Mouse (Mus musculus): ENCODE measurements around the gene Sv2c.
"Not testable (repeated sequence)": the region's sequence is repeated elsewhere in the genome, so short reads cannot be mapped to it uniquely, and the experiment has no call there.

Gene Sv2c

GRCm38 (mm10) chr13:96132401-96132816, at the start of gene Sv2c:
TSS of gene Sv2c (minus strand) at chr13:96132577.
- peak; percentile 10 to 59 for DNase-seq (ENCODE audit: inconsistent age in 2 of 2, low spot score in 1 of 2)

GRCm38 (mm10) chr13:96180671-96181161, 48.3 kb upstream of the Sv2c start:
- no peak for DNase-seq (ENCODE audit: inconsistent age in 2 of 2, low spot score in 1 of 2)

DNA sequence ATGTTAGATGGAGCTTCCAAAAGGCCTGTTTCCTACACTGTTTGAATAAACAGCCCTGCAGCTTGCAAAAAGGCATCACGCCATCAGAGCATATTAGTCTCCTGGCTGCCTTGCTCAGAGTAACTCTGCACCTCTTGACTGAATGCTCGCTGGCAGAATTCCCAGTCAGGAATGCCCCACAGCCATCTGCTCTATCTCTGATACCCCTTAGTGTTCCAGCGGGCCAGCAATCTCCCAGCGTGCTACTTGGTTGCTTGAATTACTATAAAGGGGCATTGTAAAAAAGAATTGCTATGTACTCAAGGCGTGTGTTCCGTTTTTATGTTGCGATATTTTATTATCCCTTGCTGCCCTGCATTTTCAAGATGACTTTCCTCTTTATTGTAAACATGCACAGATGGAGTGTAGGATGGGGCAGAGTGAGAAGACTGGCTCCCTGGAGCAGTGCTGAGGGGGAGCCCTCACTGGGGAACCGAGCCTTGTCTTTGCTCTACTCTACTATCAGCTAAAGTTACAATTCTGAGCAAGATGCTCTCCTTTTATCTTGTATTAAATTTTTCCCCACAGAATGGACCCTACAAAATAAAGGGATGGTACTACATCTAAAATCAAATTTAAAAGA, 43.3 kb upstream of the Sv2c start:
- peak; percentile 22 to 33 for DNase-seq (ENCODE audit: inconsistent age in 2 of 2, low spot score in 1 of 2)

GRCm38 (mm10) chr13:96173686-96174085, 41.3 kb upstream of the Sv2c start:
- DNase-seq (ENCODE audit: inconsistent age in 2 of 2, low spot score in 1 of 2), result peak; percentile 40 to 80

DNA sequence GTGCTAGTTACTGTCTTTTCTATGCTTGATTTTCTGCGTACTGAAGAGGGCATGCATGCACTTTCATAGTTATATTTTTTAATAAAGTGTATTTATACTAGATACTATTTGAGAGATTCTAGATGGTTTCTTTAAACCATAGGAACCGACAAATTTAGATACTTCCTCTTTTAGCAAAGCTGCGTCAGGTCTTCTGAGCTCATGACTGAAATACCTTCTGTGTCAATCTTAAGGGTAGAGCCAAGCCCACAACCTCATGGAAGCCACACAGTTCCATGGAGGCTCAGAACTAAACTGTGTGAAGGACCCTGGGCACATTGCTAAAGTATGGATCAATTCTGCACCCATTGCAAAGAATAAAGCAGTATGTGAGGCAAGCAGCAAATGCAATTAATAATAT, 39.9 kb upstream of the Sv2c start:
- DNase-seq (ENCODE audit: inconsistent age in 2 of 2, low spot score in 1 of 2), result no peak

- DNase-seq (ENCODE audit: inconsistent age in 2 of 2, low spot score in 1 of 2), result peak in 1 of 2 experiments; percentile 29
Observed at GRCm38 (mm10) chr13:96168991-96169665, 36.8 kb upstream of the Sv2c start.

DNA sequence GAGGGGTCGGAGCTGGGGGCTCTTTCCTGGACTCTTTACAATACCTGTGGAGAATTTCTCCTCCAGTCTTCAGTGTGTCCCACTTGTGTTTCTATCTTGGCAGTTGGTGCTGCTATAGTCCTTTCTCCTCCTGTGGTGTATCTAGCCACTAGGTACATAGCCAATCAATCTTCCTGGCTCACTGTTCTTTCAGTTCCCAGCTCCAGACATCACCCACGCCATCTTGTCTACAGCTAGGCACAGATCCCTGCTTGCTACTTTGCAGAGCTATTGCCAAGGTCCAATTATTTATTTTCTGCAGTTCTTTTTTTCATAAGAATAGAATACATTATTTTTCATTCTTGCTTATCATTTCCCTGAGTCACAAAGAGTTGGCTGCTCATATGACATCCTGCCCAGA, 34.2 kb upstream of the Sv2c start:
- DNase-seq (ENCODE audit: inconsistent age in 2 of 2, low spot score in 1 of 2), result no peak

- no peak for DNase-seq (ENCODE audit: inconsistent age in 2 of 2, low spot score in 1 of 2)
Observed at GRCm38 (mm10) chr13:96133363-96134100, 1.2 kb upstream of the Sv2c start.

GRCm38 (mm10) chr13:96132833-96133232, 456 bp upstream of the Sv2c start:
- DNase-seq (ENCODE audit: inconsistent age in 2 of 2, low spot score in 1 of 2), result no peak

DNA sequence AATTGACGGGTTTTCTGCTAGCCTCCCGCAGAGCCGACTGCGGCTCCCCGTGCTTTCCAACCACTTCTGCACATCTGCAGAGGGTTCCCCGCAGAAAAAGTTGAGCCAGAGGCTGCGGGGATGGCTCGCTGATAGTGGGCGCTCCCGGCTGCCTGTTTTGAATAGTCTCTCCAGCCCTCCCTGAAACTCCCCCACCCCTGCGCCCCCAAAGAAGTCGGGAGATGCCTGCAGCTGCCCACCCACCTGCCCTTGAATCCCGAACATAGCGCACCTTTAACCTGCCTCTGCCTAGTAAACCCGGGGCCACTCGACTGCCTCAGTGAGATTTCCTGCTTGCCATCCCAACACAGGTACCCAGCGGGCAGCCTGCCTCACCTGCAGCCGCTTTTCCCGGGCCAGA, 466 bp downstream of the Sv2c start:
- no peak for DNase-seq (ENCODE audit: inconsistent age in 2 of 2, low spot score in 1 of 2)

- DNase-seq (ENCODE audit: inconsistent age in 2 of 2, low spot score in 1 of 2), result peak; percentile 12 to 30
Observed at GRCm38 (mm10) chr13:96131050-96131449, 1.3 kb downstream of the Sv2c start.

DNA sequence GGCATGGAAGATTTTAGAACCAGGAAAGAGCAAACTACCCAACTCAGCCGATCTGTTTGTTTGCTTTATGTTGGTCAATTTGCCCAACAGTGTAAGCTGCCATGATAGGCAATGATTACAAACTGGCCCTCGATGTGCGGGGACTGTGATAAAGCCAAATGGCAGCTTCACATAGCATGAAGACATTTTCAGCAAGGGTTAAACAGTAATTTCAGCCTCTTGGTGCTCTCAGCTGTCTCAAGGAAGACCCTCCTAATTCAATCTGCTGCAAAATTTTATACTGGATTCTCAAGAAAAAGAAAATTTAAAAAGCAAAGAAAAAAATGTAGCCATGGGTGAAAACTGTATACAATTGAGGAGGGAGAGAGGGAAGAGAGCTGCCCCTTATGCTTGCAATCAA, 3.3 kb downstream of the Sv2c start:
- DNase-seq (ENCODE audit: inconsistent age in 2 of 2, low spot score in 1 of 2), result no peak

DNA sequence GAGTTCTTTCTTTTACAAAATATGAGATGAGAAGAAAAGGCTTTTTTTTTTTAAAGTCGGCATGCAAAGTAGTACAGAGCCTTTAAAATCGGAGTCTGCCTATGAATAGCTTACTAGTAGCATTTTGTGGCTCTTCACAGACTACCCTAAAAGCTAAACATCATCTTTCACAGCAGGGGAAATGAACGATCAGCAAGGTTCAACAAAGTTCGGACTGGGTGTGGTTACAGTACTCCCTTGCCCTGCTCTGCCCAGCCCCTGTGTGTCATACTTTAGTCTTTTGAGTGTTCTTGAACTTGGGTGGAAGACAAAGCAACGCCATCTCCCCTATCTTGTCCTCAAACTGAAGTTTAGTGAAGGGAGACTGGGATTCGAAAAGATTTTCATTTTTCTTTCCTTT, 5.7 kb downstream of the Sv2c start:
- DNase-seq (ENCODE audit: inconsistent age in 2 of 2, low spot score in 1 of 2), result no peak

DNA sequence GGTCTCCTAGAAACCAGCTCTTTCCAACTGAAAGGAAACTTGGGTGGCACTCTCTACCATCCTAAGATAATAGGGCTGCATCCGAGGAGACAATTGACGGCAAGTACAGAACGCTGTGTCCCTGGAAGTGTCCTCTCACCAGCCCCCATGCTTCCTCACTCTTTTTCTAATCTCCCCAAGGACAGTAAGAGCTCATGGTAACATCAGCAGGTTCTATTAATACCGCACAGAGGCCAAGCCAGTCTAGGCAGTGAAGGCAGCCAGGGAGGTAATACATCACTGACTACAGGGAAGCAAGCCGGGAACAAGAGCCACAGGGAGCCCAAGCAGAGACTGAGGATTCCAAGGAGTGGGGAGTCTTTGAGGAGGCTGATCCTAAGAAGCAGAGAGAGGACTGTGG, 7.4 kb downstream of the Sv2c start:
- DNase-seq (ENCODE audit: inconsistent age in 2 of 2, low spot score in 1 of 2), result peak; percentile 64 to 72

DNA sequence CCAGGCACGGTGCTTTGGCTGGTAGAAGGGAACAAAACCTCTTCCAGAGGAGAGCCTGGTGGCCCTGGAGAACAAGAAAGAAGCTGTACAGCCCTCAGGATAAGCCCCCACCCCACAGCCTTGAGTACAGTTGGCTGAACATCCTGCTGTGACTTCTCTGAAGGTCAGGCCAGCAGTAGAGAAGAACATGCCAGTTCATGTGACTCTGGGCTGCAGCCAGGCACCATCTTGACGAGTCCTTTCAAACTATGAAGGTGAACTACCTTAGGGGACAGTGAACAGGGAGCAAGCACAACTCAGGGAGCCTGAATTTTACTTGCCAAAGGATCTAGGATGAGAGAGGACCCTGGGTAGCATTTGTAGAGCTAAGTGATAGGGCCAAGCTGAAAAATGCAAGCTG, 19.7 kb downstream of the Sv2c start:
- no peak for DNase-seq (ENCODE audit: inconsistent age in 2 of 2, low spot score in 1 of 2)

DNA sequence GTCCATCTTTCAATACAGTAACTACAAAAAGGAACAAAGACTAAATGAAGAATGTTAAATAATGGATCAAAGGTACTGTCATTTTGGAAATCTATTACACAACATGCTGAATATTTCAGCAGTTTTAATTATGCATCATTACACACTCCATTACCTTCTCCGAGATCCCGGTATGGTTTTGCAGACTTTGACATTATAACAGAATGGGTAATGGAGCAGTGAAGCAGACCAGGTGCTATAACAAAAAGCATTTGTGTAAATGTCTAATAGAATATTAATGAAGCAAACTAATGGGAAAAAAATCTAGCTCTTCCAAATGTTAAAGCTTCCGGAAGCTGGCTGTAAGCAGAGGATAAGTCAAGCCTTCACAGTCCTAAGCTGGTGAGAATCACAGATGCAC, 21.6 kb downstream of the Sv2c start:
- no peak for DNase-seq (ENCODE audit: inconsistent age in 2 of 2, low spot score in 1 of 2)

DNA sequence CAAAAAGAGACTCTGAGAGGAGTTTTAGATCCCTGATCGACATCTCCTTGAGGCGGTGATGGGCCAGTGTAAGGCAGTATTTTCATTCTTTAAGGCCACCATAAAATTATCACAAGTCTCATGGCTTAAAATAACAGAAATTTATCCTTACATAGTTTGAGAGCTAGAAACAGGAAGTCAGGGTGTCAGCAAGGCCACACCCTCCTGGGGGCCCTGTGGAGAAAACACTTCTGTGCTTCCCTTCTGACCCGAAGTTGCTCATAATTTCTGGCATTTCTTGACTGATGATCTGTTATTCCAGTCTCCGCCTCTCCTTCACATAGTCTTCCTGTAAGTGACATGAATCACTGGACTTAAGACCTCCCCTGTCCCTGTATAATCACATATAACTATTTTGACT, 26.0 kb downstream of the Sv2c start:
- DNase-seq (ENCODE audit: inconsistent age in 2 of 2, low spot score in 1 of 2), result no peak

- no peak for DNase-seq (ENCODE audit: inconsistent age in 2 of 2, low spot score in 1 of 2)
Observed at GRCm38 (mm10) chr13:96090929-96091328, 41.4 kb downstream of the Sv2c start.

GRCm38 (mm10) chr13:96085581-96086302, 46.6 kb downstream of the Sv2c start:
- no peak for DNase-seq (ENCODE audit: inconsistent age in 2 of 2, low spot score in 1 of 2)

DNA sequence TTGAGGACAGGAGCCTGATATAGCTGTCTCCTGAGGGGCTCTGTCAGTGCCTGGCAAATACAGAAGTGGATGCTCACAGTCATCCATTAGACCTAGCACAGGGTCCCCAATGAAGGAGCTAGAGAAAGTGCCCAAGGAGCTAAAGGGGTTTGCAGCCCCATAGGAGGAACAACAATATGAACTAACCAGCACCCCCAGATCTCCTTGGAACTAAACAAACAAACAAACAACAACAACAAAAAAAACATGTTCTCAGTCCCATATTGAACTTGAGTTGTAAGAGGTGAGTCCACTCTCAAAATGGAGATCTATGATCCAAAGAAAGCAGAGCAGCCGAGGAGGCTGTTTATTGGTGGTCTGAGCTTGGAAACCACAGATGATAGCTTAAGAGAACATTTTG, 50.6 kb downstream of the Sv2c start, which contains the start of gene Gm17190:
Gm17190 (plus strand) TSS at position 301 of the 400 bp plus-strand sequence.
- not testable (repeated sequence) for DNase-seq (ENCODE audit: inconsistent age in 2 of 2, low spot score in 1 of 2)

DNA sequence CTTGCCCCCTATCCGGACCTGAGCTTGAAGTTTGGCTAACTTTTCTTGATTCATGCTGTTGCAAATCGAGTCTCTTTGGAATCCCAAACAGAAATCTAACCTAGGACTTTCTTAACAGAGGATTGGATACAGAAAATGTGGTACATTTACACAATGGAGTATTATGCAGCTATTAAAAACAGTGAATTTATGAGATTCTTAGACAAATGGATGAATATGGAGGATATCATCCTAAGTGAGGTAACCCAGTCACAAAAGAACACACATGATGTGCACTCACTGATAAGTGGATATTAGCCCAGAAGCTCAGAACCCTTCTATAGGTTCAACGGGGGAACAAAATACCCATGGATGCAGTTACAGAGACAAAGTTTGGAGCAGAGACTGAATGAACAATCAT, 51.1 kb downstream of the Sv2c start, which contains the start of gene Gm20075:
Gm20075 (minus strand) TSS at position 101 of the 400 bp plus-strand sequence.
- not testable (repeated sequence) for DNase-seq (ENCODE audit: inconsistent age in 2 of 2, low spot score in 1 of 2)
